Mouse (Mus musculus): ENCODE measurements around the gene Clptm1l.

Clptm1l gene

GRCm38 (mm10) chr13:73603522-73604155, at the start of gene Clptm1l:
Gene Clptm1l, plus strand, starts transcription at chr13:73604006.
- DNase-seq (ENCODE audit: low read depth): peak; percentile 93

- DNase-seq (ENCODE audit: low read depth): no peak
These were observed 39.6 kb upstream of the Clptm1l start for GRCm38 (mm10) chr13:73564201-73564600.

GRCm38 (mm10) chr13:73575051-73575450, 28.8 kb upstream of the Clptm1l start:
- DNase-seq (ENCODE audit: low read depth): no peak

- DNase-seq (ENCODE audit: low read depth): no peak
These were observed 26.5 kb upstream of the Clptm1l start for GRCm38 (mm10) chr13:73577277-73577676.

GRCm38 (mm10) chr13:73591488-73591887, 12.3 kb upstream of the Clptm1l start:
- peak; percentile 77 for DNase-seq (ENCODE audit: low read depth)

- DNase-seq (ENCODE audit: low read depth): no peak
These were observed 11.3 kb upstream of the Clptm1l start for GRCm38 (mm10) chr13:73592546-73592945.

GRCm38 (mm10) chr13:73596276-73596675, 7.5 kb upstream of the Clptm1l start:
- no peak for DNase-seq (ENCODE audit: low read depth)

GRCm38 (mm10) chr13:73600217-73600616, 3.6 kb upstream of the Clptm1l start:
- DNase-seq (ENCODE audit: low read depth): peak; percentile 79

GRCm38 (mm10) chr13:73603046-73603445, 760 bp upstream of the Clptm1l start:
- DNase-seq (ENCODE audit: low read depth): no peak

- peak; percentile 47 for DNase-seq (ENCODE audit: low read depth)
These were observed 551 bp downstream of the Clptm1l start for GRCm38 (mm10) chr13:73604156-73604957.

GRCm38 (mm10) chr13:73618406-73618805, 14.6 kb downstream of the Clptm1l start:
- DNase-seq (ENCODE audit: low read depth): no peak

- DNase-seq (ENCODE audit: low read depth): peak; percentile 65
These were observed 16.8 kb downstream of the Clptm1l start for GRCm38 (mm10) chr13:73620637-73621036.

GRCm38 (mm10) chr13:73626410-73626744, 22.6 kb downstream of the Clptm1l start:
- no peak for DNase-seq (ENCODE audit: low read depth)

- peak; percentile 83 for DNase-seq (ENCODE audit: low read depth)
These were observed 23.1 kb downstream of the Clptm1l start, which contains the start of gene Tert for GRCm38 (mm10) chr13:73626745-73627549. Gene Tert, plus strand, starts transcription at chr13:73626911.

- DNase-seq (ENCODE audit: low read depth): no peak
These were observed 24.8 kb downstream of the Clptm1l start for GRCm38 (mm10) chr13:73628586-73629113.

- no peak for DNase-seq (ENCODE audit: low read depth)
These were observed 28.0 kb downstream of the Clptm1l start for GRCm38 (mm10) chr13:73631837-73632236.

GRCm38 (mm10) chr13:73637826-73638225, 34.0 kb downstream of the Clptm1l start:
- DNase-seq (ENCODE audit: low read depth): no peak

- DNase-seq (ENCODE audit: low read depth): no peak
These were observed 37.5 kb downstream of the Clptm1l start for GRCm38 (mm10) chr13:73641296-73641695.

- peak; percentile 71 for DNase-seq (ENCODE audit: low read depth)
These were observed 42.7 kb downstream of the Clptm1l start for GRCm38 (mm10) chr13:73646397-73647087.

GRCm38 (mm10) chr13:73653266-73653665, 49.5 kb downstream of the Clptm1l start:
- DNase-seq (ENCODE audit: low read depth): no peak

- no peak for DNase-seq (ENCODE audit: low read depth)
These were observed 51.2 kb downstream of the Clptm1l start for GRCm38 (mm10) chr13:73654976-73655375.

- DNase-seq (ENCODE audit: low read depth): no peak
These were observed 55.1 kb downstream of the Clptm1l start for GRCm38 (mm10) chr13:73658953-73659352.

All from 416B (cell line).